Mouse (Mus musculus) A20 (cell line): ENCODE data around the gene Acss2.

ENCODE experiments used
- DNase-seq: peaks from one replicate; pipeline ENCODE4 v3.0.0-alpha.2; 2011; ENCODE audit warnings: low read depth, low spot score

Gene Acss2

DNA sequence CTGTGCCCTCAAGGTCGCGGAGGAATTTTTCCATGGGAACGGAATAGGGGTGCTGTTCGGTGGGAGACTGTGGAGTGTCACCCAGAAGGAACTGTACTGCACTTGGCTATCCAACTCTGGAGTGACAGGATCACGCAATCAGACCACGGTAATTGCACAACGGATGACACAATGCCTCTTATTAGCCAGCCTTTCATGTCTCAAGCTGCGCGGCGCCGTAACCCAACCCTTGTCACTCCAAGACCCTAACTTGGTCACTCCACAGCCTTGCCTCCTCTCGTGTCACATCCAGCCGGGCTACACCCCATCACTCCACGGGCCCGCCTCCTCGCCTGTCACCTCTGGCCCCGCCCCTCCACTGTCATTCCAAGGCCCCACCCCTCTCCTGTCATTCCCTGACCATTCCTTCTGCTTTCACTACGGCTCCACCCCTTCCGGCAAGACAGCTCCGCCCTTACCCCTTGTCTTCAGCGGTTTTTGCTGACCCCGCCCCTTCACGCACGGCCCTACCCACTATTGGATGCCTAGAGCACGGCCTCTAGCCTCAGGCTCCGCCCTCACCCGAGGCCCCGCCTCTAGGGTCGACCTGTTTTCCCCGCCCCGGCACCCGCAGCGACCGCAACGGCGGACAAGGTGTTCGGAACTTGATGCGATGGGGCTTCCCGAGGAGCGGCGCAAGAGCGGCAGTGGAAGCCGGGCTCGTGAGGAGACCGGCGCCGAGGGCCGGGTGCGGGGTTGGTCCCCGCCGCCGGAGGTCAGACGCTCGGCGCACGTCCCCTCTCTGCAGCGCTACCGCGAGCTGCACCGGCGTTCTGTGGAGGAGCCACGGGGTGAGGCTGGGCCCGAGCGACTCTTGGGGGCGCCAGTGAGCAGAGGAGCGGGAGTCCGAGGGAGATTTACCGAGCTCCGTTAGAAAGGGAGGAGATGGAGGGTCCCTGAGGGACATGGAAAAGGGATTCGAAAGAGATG is at the start of gene Acss2, which contains the start of gene Ggt7:
Gene Acss2, plus strand, starts transcription at position 494 of the 969 bp plus-strand sequence.
Gene Ggt7, minus strand, starts transcription at position 783 of the 969 bp plus-strand sequence.
- peak; percentile 99 for DNase-seq

- peak; percentile 53 for DNase-seq
These were observed 44.8 kb upstream of the Acss2 start for GRCm38 (mm10) chr2:155472671-155473569.

GRCm38 (mm10) chr2:155473570-155474088 is 44.1 kb upstream of the Acss2 start, which contains the start of gene Ncoa6:
Gene Ncoa6, minus strand, starts transcription at chr2:155473894.
- DNase-seq = peak; percentile 84

- DNase-seq = peak; percentile 81
These were observed 35.7 kb upstream of the Acss2 start for GRCm38 (mm10) chr2:155482021-155482420.

- no peak for DNase-seq
These were observed 26.8 kb upstream of the Acss2 start for GRCm38 (mm10) chr2:155490998-155491397.

GRCm38 (mm10) chr2:155502596-155502995 is 15.2 kb upstream of the Acss2 start:
- DNase-seq = no peak

- DNase-seq = no peak
These were observed 13.1 kb upstream of the Acss2 start for GRCm38 (mm10) chr2:155504440-155505355.

DNA sequence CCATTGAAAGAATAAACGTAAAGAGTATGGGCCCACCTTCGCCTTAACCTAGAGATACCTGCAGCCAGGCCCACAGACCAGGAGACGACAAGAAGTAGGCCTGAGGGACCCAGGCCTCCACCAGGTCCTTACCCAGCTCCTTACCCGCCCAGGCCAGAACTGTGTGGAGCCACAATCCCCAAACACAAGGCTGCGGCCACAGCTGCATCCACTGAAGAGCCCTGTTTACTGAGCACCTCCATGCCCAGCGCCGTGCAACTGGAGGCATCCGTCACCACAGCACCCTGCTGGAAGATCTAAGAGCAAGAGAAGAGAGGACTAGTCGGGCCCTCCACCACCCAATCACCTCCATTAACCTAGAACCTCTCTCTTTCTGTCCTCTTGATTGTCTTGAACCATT is 11.9 kb upstream of the Acss2 start:
- no peak for DNase-seq

DNA sequence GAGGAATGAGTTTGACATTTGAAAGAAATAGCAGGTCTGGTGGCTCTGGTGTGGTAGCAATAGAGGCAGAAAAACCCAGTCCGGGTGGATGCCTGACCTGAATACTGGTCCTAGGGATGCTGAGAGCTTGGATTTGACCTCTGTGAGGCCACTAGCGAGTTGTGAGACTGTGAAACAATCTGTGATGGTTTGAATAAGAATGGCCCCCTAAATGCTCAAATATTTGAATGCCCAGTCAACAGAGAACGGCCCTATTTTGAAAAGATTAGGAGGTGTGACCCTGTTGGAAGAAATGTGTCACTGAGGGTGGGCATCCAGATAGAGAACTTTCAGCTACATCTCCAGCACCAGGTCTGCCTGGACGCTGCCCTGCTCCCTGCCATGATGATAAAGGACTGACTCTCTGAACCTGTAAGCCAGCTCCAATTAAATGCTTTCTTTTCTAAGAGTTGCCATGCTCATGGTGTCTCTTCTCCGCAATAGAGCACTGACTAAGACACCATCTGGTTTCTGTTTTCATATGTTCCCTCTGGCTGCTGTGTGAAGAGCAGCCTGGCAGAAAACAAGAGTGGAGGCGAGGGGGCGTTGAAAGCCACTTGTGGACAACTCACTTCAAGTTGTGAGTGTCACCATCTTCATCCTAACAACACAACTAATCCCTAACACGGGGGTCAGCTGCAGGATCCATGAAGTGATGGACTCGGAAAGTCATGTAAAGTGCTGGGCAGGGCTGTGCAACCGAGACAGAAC is 9.9 kb upstream of the Acss2 start:
- DNase-seq = no peak

- peak; percentile 69 for DNase-seq
These were observed 5.3 kb upstream of the Acss2 start for GRCm38 (mm10) chr2:155512479-155512878.

DNA sequence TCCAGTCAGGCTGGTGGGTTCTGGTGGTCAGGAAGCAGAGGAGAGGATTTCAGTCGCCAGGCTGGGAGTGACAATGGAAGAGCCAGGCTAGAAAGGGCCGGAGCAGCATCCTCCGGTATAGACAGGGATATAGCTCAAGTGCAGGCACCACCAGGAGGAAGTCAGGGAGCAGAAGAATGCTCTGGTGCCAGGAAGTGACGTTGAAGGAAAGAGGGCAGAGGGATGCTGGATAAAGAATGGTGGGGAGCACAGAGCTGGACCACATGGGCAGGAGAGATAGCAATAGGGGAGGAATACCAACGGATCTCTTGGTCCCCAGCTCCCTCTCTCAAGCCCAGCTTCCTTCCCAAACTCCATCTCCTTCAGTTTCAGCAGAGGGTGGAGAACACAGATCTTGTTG is 4.2 kb upstream of the Acss2 start:
- no peak for DNase-seq

- peak; percentile 70 for DNase-seq
These were observed 3.1 kb upstream of the Acss2 start for GRCm38 (mm10) chr2:155514666-155515065.

DNA sequence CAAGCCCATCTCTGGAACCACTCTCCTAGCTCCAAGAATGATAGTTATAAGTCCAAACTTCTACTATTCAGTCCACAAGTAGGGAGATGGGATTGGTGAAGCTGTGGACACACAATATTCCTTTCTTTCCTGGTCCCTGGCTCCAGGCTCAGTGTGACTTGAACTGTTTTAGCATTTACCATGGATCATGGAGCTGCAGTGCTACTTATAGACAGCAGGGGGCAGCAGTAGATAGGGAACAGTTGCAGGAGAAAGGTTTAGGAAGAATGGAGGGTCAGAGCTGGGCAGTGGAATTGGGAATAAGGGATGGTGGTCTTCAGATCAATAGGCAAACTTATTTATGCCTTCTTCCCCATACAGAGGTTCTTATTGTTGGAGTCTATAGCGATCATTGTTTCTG is 1.8 kb upstream of the Acss2 start:
- DNase-seq = peak; percentile 39

DNA sequence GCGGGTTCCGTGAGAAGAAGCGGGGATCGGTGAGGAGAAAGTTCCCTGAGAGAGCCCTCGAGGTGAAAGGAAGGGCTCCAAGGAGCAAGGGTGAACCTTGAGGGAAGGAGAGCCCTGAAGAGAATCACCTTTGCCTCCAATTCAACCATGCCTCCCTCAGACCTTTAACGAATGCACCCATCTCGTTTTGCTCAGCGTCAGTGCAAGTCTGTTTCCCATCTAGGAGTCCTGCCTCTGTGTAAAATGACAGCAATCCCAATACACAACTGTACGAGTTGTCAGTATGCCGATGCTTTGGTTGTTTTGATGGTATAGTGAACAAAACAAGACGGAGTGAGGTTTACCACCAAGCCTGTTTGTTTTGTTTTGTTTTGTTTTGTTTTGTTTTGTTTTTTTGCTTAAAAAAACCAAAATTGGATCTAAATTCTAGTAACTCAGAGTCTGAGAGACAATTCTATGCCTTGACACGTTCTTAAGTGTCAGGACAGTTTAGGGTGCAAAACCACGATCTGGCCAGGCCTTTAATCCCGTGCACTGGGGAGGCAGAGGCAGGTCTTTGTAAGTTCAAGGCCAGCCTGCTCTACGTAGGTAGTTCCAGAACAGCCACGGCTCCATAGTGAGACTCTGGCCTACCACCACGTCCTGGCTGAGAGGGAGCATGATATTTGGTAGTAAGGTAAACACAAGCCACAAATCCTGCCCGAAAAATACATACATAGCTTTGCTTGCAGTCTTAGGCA is 953 bp downstream of the Acss2 start:
- DNase-seq = no peak

GRCm38 (mm10) chr2:155523706-155524105 is 6.0 kb downstream of the Acss2 start:
- DNase-seq = no peak

- no peak for DNase-seq
These were observed 6.6 kb downstream of the Acss2 start for GRCm38 (mm10) chr2:155524378-155524777.

GRCm38 (mm10) chr2:155527367-155527766 is 9.6 kb downstream of the Acss2 start:
- DNase-seq = no peak

- DNase-seq = no peak
These were observed 18.5 kb downstream of the Acss2 start for GRCm38 (mm10) chr2:155536292-155536691.

- DNase-seq = no peak
These were observed 20.2 kb downstream of the Acss2 start for GRCm38 (mm10) chr2:155537761-155538462.
